Mouse (Mus musculus) C2C12 (cell line): ENCODE measurements at regions not wholly inside any gene's neighbourhood (a gene's known extent, or its start where the extent isn't known, plus 50 kb on each side); places are given as distances from the start of the nearest gene placed in this dataset.
"Not testable (repeated sequence)": the region's sequence is repeated elsewhere in the genome, so short reads cannot be mapped to it uniquely, and the experiment has no call there.

Experiments
- H3K27me3 ChIP-seq: one replicate; pipeline ENCODE4 v1.6.1; 2011; ENCODE audit not compliant: control insufficient read depth, insufficient read depth, insufficient read length
- H3K36me3 ChIP-seq: one replicate; pipeline ENCODE4 v1.6.1; 2011; ENCODE audit not compliant: control insufficient read depth, insufficient read depth
- H3K4me3 ChIP-seq: one replicate; pipeline ENCODE4 v1.5.1; 2011; ENCODE audit warnings: mild to moderate bottlenecking, control low read depth; ENCODE audit not compliant: poor library complexity, insufficient read depth, severe bottlenecking
- H3K79me2 ChIP-seq: one replicate; pipeline ENCODE4 v1.6.1; 2011; ENCODE audit not compliant: control insufficient read depth, insufficient read depth
- H3K79me3 ChIP-seq: one replicate; pipeline ENCODE4 v1.6.1; 2011; ENCODE audit warnings: low read depth, control low read depth
- H3ac ChIP-seq: one replicate; pipeline ENCODE3; 2011; ENCODE audit warnings: low read depth; ENCODE audit not compliant: control insufficient read depth, insufficient read length
- CEBPB ChIP-seq: IDR thresholded peaks from one replicate; pipeline ENCODE4 v1.6.1; 2011; ENCODE audit warnings: low read depth, mild to moderate bottlenecking, control low read depth, moderate library complexity
- CTCF ChIP-seq: IDR thresholded peaks from one replicate; pipeline ENCODE4 v1.5.1; 2011; ENCODE audit not compliant: control insufficient read depth, insufficient read depth, insufficient read length
- FOSL1 ChIP-seq: IDR thresholded peaks from one replicate; pipeline ENCODE4 v1.8.0; 2011; ENCODE audit warnings: mild to moderate bottlenecking, low read length; ENCODE audit not compliant: poor library complexity, insufficient read depth, severe bottlenecking
- MAX ChIP-seq: IDR thresholded peaks from one replicate; pipeline ENCODE4 v1.6.1; 2011; ENCODE audit warnings: mild to moderate bottlenecking, control low read depth
- MYOD1 ChIP-seq: IDR thresholded peaks from one replicate; pipeline ENCODE4 v1.6.1; 2011; ENCODE audit warnings: low read depth; ENCODE audit not compliant: control insufficient read depth, insufficient read length
- MYOG ChIP-seq: IDR thresholded peaks from one replicate; pipeline ENCODE4 v1.6.1; 2011; ENCODE audit not compliant: control insufficient read depth, insufficient read length; ENCODE audit errors: extremely low read depth
- USF1 ChIP-seq: IDR thresholded peaks from one replicate; pipeline ENCODE4 v1.6.1; 2011; ENCODE audit warnings: low read depth, mild to moderate bottlenecking, control low read depth, moderate library complexity

GRCm38 (mm10) chr6:37703946-37704345 is 166.7 kb upstream of the Trim24 start:
- Histone ChIP-seq H3K36me3 (no peaks in the 10 kb centered on the region), H3K27me3 (no peaks in the 10 kb centered on the region), H3K4me3 (no peak overlapping the region), H3K79me2 (no peaks in the 10 kb centered on the region), H3ac (no peak overlapping the region), H3K79me3 (no peaks in the 10 kb centered on the region)
- no peak for TF ChIP-seq USF1
- TF ChIP-seq MYOG = no peak
- no peak for TF ChIP-seq CEBPB
- TF ChIP-seq MYOD1 = no peak
- no peak for TF ChIP-seq FOSL1
- TF ChIP-seq CTCF = no peak
- no peak for TF ChIP-seq MAX

GRCm38 (mm10) chr6:37705733-37706145 is 164.9 kb upstream of the Trim24 start:
- no peaks in the 10 kb centered on the region for H3K79me2 ChIP-seq
- H3ac ChIP-seq = no peak overlapping the region
- H3K4me3 ChIP-seq = no peak overlapping the region
- no peak for TF ChIP-seq MAX
- TF ChIP-seq CEBPB = no peak
- TF ChIP-seq USF1 = no peak
- TF ChIP-seq MYOD1 = no peak
- TF ChIP-seq CTCF = no peak
- no peak for TF ChIP-seq FOSL1
- no peak for TF ChIP-seq MYOG
- no peaks in the 10 kb centered on the region for H3K79me3 ChIP-seq
- H3K36me3 ChIP-seq = no peaks in the 10 kb centered on the region
- H3K27me3 ChIP-seq = no peaks in the 10 kb centered on the region

- not testable (repeated sequence) for H3K36me3 ChIP-seq, H3K79me3 ChIP-seq, H3K4me3 ChIP-seq
Observed at GRCm38 (mm10) chr6:37707671-37708070, 162.9 kb upstream of the Trim24 start.

GRCm38 (mm10) chr6:37711766-37712165 is 158.8 kb upstream of the Trim24 start:
- no peaks in the 10 kb centered on the region for H3K27me3 ChIP-seq
- H3K36me3 ChIP-seq = no peaks in the 10 kb centered on the region
- TF ChIP-seq USF1 = no peak
- no peak for TF ChIP-seq MAX
- TF ChIP-seq MYOD1 = no peak
- no peak for TF ChIP-seq MYOG
- TF ChIP-seq CTCF = no peak
- no peak overlapping the region for H3K4me3 ChIP-seq
- H3K79me2 ChIP-seq = no peaks in the 10 kb centered on the region
- no peaks in the 10 kb centered on the region for H3K79me3 ChIP-seq
- H3ac ChIP-seq = no peak overlapping the region

More at GRCm38 (mm10) chr6:37707671-37708070, 162.9 kb upstream of the Trim24 start:
- H3K27me3 ChIP-seq, H3ac ChIP-seq, H3K79me2 ChIP-seq: not testable (repeated sequence)

- no peak overlapping the region for H3K4me3 ChIP-seq
- H3ac ChIP-seq = no peak overlapping the region
- H3K27me3 ChIP-seq = no peaks in the 10 kb centered on the region
- no peaks in the 10 kb centered on the region for H3K79me3 ChIP-seq
- H3K79me2 ChIP-seq = no peaks in the 10 kb centered on the region
- no peaks in the 10 kb centered on the region for H3K36me3 ChIP-seq
- TF ChIP-seq MAX (no peak), FOSL1 (no peak)
Observed at GRCm38 (mm10) chr6:37713411-37713810, 157.2 kb upstream of the Trim24 start.

GRCm38 (mm10) chr6:37714223-37714928 is 156.2 kb upstream of the Trim24 start:
- no peak for TF ChIP-seq MYOD1
- no peak for TF ChIP-seq MYOG
- TF ChIP-seq USF1 = no peak
- no peak for TF ChIP-seq CTCF
- TF ChIP-seq FOSL1 = no peak
- no peak for TF ChIP-seq CEBPB
- TF ChIP-seq MAX = no peak
- Histone ChIP-seq H3K79me2 (no peaks in the 10 kb centered on the region), H3K27me3 (no peaks in the 10 kb centered on the region), H3K36me3 (no peaks in the 10 kb centered on the region), H3K79me3 (no peaks in the 10 kb centered on the region), H3ac (no peak overlapping the region), H3K4me3 (no peak overlapping the region)

GRCm38 (mm10) chr6:37721736-37722135 is 148.9 kb upstream of the Trim24 start:
- Histone ChIP-seq H3K36me3 (no peaks in the 10 kb centered on the region), H3K79me3 (no peaks in the 10 kb centered on the region), H3K27me3 (no peaks in the 10 kb centered on the region), H3K4me3 (no peak overlapping the region), H3ac (no peak overlapping the region), H3K79me2 (no peaks in the 10 kb centered on the region)
- TF ChIP-seq MYOD1 (no peak), FOSL1 (no peak), CEBPB (no peak)
